Mouse (Mus musculus): Measurements from ENCODE around the gene Cers3.

DNA sequence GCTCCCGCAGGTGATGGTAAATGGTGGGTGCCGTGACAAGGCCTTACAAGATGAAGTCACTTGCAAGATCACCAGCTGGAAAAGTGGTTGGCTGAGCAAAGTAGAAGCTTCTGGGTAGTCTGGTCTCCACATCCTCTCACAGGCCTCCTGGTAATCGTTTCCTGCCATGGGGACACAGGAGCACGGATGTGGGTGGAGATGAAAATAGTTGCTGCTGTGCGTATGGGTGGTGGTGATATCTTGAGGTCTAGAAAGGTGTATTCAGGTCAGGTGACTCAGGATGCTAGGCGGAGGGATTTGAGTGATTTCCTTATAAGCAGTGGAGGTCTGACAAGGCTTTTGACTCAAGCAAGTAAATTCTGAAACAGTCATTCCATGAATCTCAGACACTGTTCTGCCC is 18.4 kb upstream of the Cers3 start:
- TF ChIP-seq POLR2A (IDR thresholded peaks at IDR 0.05; ENCODE audit: insufficient read depth, low read length): no peak
- TF ChIP-seq CTCF (IDR thresholded peaks at IDR 0.05; ENCODE audit: low read depth, low read length): no peak
- TF ChIP-seq EP300 (IDR thresholded peaks at IDR 0.05; ENCODE audit: insufficient read depth, low read depth, low read length): no peak

Data from ES-Bruce4 (cell line).